Mouse (Mus musculus) retina, adult 2 months (tissue): ENCODE results near the gene Fndc5.

Source experiments
- DNase-seq: peaks from one replicate; pipeline ENCODE4 v3.0.0-alpha.2; 2012; ENCODE audit warnings: low read depth, low spot score

Fndc5 gene

DNA sequence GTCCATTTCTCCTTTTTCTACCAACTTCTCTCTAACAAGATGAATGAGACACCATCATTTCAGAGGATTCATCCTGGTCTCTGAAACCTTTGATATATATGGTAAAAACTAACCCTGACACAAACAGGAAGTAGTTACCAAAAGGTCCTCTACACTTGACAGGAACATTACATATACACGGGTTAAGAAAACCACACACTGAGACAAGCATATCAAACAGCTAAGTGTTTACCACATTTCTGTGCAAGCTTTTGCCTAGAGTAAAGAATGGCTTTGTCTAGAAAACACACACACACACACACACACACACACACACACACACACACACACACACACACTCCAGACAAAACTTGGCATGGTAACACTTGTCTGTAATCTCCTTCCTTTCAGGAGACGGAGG is 9.6 kb downstream of the Fndc5 start:
- DNase-seq = no peak

DNA sequence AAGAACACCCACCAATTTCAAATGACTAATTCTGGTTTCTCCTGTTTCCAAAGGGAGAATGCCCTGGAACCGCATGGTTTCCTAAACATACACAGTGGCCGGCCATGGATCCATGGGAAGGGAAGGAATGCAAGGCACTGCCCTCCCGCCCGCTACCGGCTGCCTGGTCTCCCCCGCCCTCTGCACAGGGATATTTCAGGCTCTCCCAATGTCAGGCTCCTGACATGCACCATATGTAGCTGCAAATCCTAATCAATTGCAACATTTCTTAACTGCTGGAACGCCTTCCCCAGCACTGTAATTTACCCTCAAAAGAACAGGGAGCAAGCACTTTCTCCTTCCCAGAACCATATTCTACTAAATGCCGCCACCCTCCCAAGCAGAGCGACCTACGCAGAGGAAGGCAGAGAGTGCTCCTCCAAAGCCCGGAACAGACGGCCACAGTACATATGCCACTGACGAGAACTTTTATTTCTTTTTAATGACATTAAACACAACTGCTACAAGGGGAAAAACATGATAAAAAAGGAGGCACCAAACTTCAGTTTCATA is 10.8 kb downstream of the Fndc5 start:
- DNase-seq = no peak

DNA sequence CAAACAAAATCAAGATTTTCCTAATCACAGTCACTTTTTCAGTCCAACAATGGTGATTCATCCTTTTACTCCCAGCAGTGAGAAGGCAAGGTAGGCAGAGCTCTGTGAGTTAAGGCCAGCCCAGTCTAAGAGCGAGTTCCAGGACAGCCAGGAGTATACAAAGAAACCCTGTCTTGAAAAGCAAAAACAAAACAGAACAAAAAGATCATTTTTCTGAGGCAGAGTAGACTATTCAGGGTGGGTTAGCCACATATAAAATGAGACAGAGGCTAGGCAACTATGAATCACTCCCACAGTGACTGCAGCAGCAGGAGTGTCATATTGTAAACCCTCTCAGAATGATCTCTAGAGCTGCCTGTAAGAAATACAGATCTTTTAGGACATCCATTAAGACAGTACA is 12.5 kb downstream of the Fndc5 start:
- DNase-seq = no peak

DNA sequence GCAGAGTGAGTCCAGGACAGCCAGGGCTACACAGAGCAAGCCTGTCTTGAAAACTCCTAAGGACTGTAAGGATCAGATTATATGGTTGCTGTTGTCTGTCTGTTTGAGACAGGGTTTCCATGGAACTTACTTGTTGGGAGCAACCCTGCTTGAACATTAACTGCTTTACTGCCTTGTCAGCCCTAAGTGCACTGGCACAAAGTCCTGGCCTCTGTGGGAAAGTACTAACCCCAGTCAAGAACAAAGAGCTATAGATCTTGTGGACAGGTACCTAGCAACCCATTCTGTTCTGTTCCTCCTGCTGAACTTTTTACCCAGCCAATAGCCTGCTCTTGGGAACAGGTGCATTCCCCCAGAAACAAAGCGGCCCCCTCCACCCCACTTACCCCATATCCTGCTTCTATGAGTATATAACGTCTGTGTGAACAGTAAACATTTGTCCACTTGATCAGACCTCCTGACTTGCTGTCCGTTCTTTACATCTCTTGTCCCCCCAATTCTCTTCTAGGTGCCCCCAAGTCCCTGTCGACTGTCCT is 14.5 kb downstream of the Fndc5 start:
- no peak for DNase-seq

DNA sequence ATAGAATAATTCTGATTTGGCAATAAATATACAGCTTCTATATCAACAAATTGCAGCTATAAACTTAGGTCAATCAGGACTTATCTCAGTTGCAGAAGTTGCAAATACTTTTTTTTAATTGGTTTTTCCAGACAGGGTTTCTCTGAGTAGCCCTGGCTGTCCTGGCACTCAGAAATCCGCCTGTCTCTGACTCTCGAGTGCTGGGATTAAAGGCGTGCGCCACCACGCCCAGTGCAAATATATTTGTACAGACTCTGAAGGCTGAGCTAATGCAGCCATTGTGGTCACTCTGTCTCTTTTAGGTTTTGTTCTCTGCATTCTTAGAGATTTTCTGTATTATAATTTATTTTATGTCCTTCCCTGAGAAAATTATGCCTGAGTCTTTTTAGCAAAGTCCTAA is 20.7 kb downstream of the Fndc5 start:
- DNase-seq = no peak

DNA sequence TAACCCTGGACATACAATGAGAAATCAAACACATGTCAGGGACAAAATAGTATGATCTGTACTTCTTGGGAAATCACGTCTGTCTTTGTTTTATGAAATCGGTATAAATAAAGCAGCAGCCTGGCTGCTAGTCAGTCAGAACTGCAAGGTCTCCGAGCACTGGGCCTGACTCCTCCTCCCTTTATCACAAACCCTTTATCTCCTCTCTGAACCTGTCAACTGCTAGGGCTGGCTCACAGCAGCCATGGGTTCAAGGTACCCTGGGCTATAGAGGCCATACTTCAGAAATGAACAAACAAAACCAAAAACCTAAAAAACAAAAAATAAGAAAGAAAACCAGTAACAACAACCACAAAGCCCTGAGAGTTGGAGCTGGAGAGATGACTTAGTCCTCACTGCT is 21.8 kb downstream of the Fndc5 start:
- DNase-seq = no peak

DNA sequence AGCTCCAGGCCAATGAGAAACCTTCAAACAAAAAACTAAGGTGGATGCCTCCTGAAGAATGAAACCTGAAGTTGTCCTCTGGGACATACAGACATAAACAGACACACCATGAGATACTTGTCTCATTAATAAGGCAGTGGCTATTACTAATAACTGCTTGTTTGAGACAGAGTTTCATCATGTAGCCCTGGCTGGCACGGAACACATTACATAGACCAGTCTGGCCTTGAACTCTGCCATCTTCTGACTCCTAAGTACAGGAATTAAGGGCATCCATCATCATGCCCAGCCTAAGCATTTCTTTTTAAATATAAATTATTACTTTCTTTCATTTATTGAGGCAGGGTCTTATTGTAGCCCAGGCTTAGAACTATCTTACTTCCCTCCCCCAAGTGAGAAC is 24.3 kb downstream of the Fndc5 start:
- no peak for DNase-seq

DNA sequence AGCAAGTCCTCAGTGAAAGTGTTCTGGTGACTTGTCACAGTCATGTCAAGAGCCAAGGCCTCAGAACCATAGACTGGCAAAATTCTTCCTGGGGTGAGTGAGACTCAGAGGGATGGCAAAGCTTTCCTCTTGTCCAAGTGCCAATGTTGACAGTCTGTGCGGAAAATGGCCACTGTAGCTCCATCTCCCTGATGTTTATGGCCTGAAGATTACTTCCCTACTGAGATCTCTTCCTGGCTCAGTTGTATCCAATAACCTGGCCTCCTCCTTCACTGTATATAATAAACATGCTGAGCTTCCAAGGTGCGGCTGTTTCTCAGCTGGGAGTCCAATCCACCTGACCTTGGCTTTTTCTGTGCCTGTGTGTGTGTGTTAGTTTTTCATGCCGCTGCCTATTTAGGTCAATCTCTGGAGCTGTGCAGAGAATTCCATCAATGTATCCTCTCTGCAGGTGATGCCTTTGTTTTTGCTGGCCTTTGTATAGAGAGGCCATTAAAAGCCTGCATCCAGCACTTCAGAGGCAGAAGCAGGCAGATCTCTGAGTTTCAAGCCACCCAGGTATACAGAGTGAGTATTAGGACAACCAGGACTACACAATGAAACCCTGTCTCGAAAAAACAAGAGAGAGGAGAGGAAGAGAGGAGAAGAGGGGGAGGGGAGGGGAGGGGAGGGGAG is 24.9 kb downstream of the Fndc5 start:
- no peak for DNase-seq

DNA sequence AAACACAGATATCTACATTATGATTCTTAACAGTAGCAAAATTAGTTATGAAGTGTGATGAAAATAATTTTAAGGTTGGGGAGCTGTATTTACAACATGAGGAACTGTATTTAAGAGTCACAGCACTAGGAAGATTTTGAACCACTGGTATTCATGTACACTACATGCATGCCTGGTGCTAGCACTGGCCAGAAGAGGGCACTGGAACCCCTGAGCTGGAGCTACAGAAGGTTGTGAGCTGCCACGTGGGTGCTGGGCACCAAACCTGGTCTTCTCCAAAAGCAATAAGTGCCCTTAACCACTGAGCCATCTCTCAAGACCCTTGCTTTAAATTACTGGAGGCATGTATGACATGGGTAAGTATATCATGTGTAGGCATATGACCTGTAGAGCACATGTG is 35.7 kb downstream of the Fndc5 start:
- no peak for DNase-seq

DNA sequence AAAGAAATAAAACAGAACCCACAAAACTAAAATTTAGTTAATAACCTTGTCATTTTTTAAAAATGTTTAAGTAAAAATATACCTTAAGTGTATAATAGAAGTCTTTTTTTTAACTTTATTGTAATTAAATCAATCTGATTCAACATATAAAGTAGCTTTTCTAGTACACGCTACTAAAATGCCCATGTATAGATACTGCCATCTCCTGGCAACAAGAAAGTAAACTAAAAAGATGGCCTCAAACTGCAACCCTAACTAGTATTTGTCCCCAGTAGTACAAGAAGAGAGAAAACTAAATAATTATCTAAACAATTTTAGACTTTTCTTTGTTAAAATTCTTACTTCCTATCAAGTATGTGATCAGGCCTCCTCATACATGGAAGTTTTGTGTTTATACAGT is 42.8 kb downstream of the Fndc5 start:
- DNase-seq = no peak

DNA sequence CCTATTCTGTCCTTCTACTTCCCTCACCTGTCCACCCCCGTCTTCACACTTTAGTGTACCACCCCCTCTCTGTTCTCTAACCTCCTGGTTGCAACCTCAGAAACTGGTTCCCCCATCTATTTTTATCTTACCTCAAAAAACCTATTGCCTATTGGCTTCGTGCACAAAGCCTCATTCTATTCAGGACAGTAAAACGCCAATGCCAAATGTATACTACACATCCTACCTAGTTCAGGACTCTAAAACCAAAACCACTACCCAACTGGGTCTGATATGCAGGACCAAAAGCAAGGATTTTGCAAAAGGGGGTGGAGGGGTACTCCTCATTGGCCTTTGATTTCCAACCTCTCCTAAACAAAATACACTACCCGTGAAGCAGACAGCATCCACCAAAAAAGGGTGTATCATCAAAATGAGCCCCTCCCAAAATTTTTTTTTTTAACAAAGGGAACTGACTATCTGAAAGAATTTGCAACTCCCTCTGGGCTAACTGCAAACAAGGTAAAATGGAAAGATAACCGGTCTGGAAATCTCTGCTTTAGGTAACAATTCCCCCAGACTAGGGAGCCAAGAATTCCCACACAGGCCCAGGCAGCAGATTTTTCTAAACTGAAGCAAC is 51.4 kb downstream of the Fndc5 start:
- no peak for DNase-seq

DNA sequence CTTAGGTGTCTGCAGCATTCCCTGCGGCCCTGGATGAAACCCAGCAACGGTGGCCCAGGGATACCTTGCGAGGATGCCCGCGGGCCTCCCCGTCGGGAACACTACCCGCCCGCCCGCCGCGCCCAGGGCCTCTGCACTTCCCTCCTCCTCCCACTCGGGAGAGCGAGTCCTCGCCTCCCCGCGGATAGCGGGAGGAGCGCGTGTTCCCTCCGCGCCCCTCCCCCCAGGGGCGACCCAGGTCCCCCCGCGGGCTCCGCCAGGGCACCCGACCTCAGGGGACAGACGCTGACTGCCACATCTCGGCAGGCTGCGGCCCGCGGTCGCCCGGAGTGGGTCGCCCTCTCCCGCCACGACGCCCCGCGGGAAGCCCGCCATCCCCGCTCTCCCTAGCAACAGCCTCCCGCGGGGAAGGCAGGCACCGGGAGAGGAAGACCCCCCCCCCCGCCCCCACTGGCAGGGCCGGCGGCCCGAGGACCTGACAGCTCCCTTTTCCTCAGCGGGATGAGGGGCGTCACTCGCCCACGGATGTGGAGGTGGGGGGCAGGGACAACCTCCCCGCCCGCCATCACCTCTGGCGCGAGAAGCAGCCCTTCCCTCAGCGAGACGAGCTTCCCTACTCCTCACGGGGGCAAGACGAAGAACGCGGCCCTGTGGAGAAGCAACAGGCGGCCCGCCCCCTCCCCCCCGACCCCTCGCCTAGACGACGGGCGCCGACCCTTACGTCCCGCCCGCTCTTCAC is 52.2 kb downstream of the Fndc5 start:
- DNase-seq = no peak

DNA sequence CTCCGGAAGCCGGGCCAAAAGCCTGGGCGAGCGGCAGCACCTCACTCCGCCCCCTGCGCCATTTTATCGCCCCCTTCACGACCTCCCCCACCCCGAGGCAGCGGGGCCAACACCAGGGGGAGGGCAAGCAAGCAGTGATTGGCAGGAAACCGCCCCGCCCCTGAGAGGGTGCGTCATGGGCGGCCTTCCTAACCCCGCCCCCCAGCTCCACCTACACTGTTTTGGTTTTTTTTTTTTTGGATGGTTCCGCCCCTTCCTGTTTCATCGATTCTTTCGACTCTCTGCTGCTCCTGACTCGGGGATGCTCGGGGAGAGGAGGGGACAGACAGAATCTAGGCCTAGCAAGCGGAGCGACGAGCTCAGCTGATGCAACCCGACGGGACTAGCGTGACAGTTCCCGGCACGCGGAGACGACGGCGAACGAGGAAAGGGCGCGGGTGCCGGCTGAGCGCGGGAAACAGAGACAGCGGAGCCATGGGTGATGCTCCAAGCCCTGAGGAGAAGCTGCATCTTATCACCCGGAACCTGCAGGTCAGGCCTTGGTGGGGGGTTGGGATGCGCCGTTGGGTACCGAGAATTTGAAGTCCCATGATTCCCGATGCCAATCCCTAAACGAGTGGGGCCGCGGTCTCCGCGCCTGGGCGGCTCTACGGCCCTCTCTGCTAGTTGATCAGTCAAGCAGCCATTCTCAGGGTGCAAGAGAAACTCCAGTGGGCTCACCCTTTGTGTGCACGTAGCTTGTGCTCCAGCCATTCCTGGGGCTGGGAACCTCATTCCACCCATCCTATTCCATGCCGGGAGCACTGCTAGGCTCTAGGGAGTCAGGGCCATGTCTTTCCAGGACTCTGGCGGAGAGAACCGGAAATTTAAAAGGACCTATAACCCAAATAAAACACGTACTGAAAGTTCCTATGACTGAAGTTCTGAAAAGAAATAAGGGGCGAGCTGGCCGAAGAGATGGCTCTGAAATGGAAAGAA is 53.0 kb downstream of the Fndc5 start, which contains the start of the genes S100pbp and Yars:
Gene S100pbp, minus strand, starts transcription at position 186 of the 978 bp plus-strand sequence.
Gene Yars, plus strand, starts transcription at position 219 of the 978 bp plus-strand sequence.
- DNase-seq = peak; percentile 97

DNA sequence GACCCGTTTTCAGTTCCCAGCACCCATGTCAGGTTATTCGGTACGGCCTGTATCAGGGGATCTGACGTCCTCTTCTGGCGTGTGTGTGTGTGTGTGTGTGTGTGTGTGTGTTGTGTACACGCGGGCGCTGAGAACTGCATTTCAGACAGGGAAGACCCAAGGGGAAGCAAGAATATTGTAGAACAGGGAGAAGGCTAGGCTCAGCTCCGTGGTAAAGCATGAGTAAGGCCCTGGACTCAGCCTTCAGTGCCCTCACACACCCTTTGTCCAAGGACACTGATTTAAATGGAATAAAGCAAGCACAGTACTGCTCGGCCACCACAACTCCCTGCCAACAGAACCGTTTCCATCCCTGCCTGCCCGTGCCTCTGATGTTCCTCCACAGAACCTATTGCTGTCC is 53.7 kb downstream of the Fndc5 start:
- no peak for DNase-seq

DNA sequence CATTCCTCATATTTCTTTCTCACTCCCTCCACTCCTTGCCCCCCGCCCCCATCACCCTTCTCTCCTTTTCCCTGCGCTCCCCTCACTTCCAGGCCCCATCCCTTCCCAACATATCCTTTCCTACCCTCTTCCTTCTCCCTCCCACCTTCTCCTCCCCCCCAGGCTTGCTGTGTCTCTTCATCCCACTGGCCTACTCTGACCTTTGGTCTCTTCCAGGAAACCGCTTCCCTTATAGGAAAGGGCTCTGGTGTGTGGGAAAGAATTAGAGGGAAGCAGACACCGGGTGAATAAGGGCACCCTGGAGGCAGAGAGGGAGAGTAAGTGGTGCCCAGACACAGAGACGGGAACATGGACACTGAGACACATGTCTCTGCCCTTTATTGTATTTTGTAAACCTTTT is 54.9 kb downstream of the Fndc5 start:
- DNase-seq = no peak
